Comparison of ENCODE assay signal across 8 mouse cellular contexts in genomic region chr1:83746036-83746435, GRCm38 (mm10).
DNase-seq lines count a peak whose midpoint lies in the region; ATAC-seq and TF ChIP-seq lines count a peak whose summit lies in the region.

No protein-coding gene starts in this region.

- peak; percentile 70; the same call in 1 of the 2 replicates for TF ChIP-seq CTCF in cortical plate, adult 2 months (IDR thresholded peaks at IDR 0.05; ENCODE audit: extremely low read depth, insufficient read depth, low read length)

- peak; percentile 19 to 30 for DNase-seq in heart, adult 9 months (ENCODE audit: low spot score in 2 of 2)
- no peak for DNase-seq in heart, embryonic 10.5 days (ENCODE audit: low spot score)
- peak; percentile 33 for DNase-seq in NIH3T3 (ENCODE audit: low read depth)
- peak; percentile 81 for DNase-seq in hindbrain, embryonic 11.5 days (ENCODE audit: low spot score)
- peak; percentile 44 for DNase-seq in retina, postnatal 7 days (ENCODE audit: low read depth, low spot score)
- no peak for DNase-seq in B cell, adult 2 months

- H3K27me3 ChIP-seq in heart, embryonic 10.5 days (ENCODE audit: insufficient read depth, poor library complexity, severe bottlenecking), result no peaks in the 10 kb centered on the region
- H3K27me3 ChIP-seq in hindbrain, embryonic 11.5 days (ENCODE audit: control insufficient read depth, insufficient read depth, low read length), result no peaks in the 10 kb centered on the region
- no peaks in the 10 kb centered on the region for H3K27me3 ChIP-seq in limb, embryonic 13.5 days

- no peaks in the 10 kb centered on the region for H3K9me3 ChIP-seq in heart, embryonic 10.5 days
- no peaks in the 10 kb centered on the region for H3K9me3 ChIP-seq in hindbrain, embryonic 11.5 days (ENCODE audit: control insufficient read depth, low read length)
- H3K9me3 ChIP-seq in limb, embryonic 13.5 days, result no peaks in the 10 kb centered on the region

- no peak overlapping the region for H3K27ac ChIP-seq in heart, embryonic 10.5 days
- no peak overlapping the region for H3K27ac ChIP-seq in cortical plate, adult 2 months (ENCODE audit: insufficient read depth, low read length)
- no peak overlapping the region for H3K27ac ChIP-seq in hindbrain, embryonic 11.5 days (ENCODE audit: low read depth, low read length)
- no peak overlapping the region for H3K27ac ChIP-seq in limb, embryonic 13.5 days

- no peak for TF ChIP-seq POLR2A in cortical plate, adult 2 months (IDR thresholded peaks at IDR 0.05; ENCODE audit: extremely low read depth, insufficient read depth, low read length)

- no peak overlapping the region for H3K4me2 ChIP-seq in hindbrain, embryonic 11.5 days (replicated peaks; ENCODE audit: low read depth, low read length)
- H3K4me2 ChIP-seq in limb, embryonic 13.5 days (replicated peaks), result no peak overlapping the region

- no peaks in the 10 kb centered on the region for H3K4me1 ChIP-seq in heart, embryonic 10.5 days
- H3K4me1 ChIP-seq in cortical plate, adult 2 months (ENCODE audit: control insufficient read depth, insufficient read depth, low read length), result no peaks in the 10 kb centered on the region
- no peaks in the 10 kb centered on the region for H3K4me1 ChIP-seq in hindbrain, embryonic 11.5 days (replicated peaks; ENCODE audit: control insufficient read depth, insufficient read depth, low read length)
- H3K4me1 ChIP-seq in limb, embryonic 13.5 days, result no peaks in the 10 kb centered on the region

- peak; percentile 84 for ATAC-seq in hindbrain, embryonic 11.5 days (ENCODE audit: low FRiP score)
- peak; percentile 75; the same call in 1 of the 2 replicates for ATAC-seq in limb, embryonic 13.5 days (ENCODE audit: low FRiP score, low read depth)

- H3K9ac ChIP-seq in hindbrain, embryonic 11.5 days (ENCODE audit: low read depth, low read length), result no peak overlapping the region
- no peak overlapping the region for H3K9ac ChIP-seq in limb, embryonic 13.5 days

- no peak overlapping the region for H3K4me3 ChIP-seq in heart, embryonic 10.5 days
- no peak overlapping the region for H3K4me3 ChIP-seq in cortical plate, adult 2 months (ENCODE audit: insufficient read depth, low read length)
- no peak overlapping the region for H3K4me3 ChIP-seq in hindbrain, embryonic 11.5 days (ENCODE audit: low read depth, low read length)
- H3K4me3 ChIP-seq in limb, embryonic 13.5 days, result no peak overlapping the region

- H3K36me3 ChIP-seq in heart, embryonic 10.5 days, result no peaks in the 10 kb centered on the region
- H3K36me3 ChIP-seq in hindbrain, embryonic 11.5 days (ENCODE audit: control insufficient read depth, insufficient read depth, low read length), result no peaks in the 10 kb centered on the region
- H3K36me3 ChIP-seq in limb, embryonic 13.5 days, result no peaks in the 10 kb centered on the region

- 32% methylated on average over 6 of the region's 6 CpGs for WGBS in heart, embryonic 10.5 days
- 37% methylated on average over 6 of the region's 6 CpGs for WGBS in hindbrain, embryonic 11.5 days
- 28% methylated on average over 6 of the region's 6 CpGs for WGBS in limb, embryonic 13.5 days

Comparison
In these comparisons a context has a peak if more than half of its experiments do, and no peak if none do; other contexts are left out.
1. DNase-seq: peak in heart, adult 9 months (2 of 2), NIH3T3 (single experiment), hindbrain, embryonic 11.5 days (single experiment) and retina, postnatal 7 days (single experiment); none in heart, embryonic 10.5 days (single experiment) and B cell, adult 2 months (0 of 2).